Mouse (Mus musculus) ES-Bruce4 (cell line): ENCODE measurements around the gene Apln.

Experiments used
- CTCF ChIP-seq: IDR thresholded peaks from one replicate; pipeline ENCODE4 v1.8.1; 2011; ENCODE audit warnings: low read depth, low read length
- EP300 ChIP-seq: IDR thresholded peaks from 2 replicates; pipeline ENCODE4 v1.6.1; 2011; ENCODE audit warnings: low read depth, low read length; ENCODE audit not compliant: insufficient read depth

DNA sequence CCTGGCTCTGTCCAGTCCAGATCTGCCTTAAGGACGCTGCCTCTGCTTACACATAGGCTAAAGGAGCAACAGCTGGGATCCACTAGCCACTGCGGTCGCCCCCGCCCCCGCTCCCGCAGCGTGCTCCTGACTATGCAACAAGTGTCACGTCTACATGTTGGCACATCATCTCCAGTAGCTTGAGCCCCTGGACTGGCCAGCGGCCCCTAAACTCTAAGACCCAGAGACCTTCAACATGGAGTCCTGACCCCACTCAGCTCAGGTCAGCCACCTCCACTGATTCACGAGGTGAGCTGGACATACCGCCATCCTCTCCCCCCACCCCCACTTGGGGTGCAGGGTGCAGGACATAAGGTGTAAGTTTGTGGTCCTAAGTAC is 898 bp downstream of the Apln start:
- TF ChIP-seq EP300: no peak
- no peak for TF ChIP-seq CTCF
